Mouse (Mus musculus): Measurements from ENCODE around the gene Rhbdd1. TPM values are rescaled to one million over a fixed set of nuclear protein-coding genes. Genes with fewer than 3 reads are reported as not detected.

Gene Rhbdd1
- polyA plus RNA-seq, 1 experiment, result 13.7 TPM

DNA sequence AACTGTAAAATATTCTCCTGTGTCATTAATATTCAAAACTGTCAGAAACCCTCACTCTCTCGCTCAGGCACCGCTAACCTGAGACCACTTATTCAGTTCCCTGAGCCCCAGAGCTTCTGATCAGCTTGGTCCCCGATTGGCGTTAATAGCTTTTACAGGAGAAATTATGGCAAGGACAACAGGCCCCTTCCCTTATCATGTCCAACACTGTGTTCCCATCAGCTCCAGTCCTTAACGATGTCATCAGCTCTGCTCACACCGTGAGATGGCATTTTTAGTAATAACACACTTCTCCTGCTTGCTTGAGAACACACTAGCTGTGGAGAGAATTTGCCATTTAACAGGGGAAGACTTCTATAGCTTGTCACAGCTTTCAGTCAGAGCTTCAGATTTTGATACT is 48.2 kb downstream of the Rhbdd1 start:
- no peak for DNase-seq (ENCODE audit: low read depth)

GRCm38 (mm10) chr1:82371636-82372428 is 55.6 kb downstream of the Rhbdd1 start:
- DNase-seq (ENCODE audit: low read depth), result no peak

DNA sequence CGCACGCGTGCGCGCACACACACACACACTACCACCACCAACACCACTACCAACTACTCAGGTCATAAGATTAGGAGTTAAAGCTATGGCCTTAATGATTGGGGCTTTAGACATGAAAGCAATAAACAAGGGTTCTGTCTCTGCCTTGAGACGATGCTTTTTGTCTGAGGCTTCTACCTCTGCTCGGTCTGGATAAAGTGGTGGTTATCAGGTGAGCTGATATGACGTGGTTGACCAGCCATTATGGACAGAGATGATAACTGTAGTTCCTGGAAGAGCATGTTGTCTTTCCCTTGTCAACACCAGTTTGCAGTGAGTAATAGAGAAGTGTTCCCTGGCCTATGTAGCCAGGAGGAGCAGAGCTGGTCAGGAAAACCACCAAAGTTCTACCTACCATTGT is 57.7 kb downstream of the Rhbdd1 start:
- no peak for DNase-seq (ENCODE audit: low read depth)

DNA sequence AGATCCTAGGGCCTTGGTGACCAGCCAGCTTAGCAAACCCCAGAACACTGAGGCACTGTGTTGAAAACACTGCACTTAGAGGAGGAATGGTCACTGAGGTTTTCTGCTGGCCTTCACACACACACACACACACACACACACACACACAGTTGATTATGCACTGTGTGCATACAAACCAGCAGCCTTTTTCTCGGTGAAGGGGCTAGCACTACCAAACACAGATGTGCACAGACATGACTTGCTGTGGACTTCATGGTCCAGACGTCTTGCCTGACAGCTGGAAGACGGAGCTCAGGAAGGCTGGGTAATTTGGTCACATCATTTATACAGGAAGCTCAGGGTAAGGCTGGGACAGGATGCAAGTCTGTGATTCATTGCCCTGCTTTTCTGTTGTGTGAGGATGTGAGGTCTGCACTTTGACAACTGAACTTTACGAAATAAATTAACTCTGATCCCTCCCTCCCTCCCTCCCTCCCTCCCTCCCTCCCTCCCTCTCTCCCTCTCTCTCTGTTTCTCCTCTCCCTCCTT is 58.6 kb downstream of the Rhbdd1 start:
- no peak for DNase-seq (ENCODE audit: low read depth)

GRCm38 (mm10) chr1:82375452-82375851 is 59.2 kb downstream of the Rhbdd1 start:
- DNase-seq (ENCODE audit: low read depth), result no peak

DNA sequence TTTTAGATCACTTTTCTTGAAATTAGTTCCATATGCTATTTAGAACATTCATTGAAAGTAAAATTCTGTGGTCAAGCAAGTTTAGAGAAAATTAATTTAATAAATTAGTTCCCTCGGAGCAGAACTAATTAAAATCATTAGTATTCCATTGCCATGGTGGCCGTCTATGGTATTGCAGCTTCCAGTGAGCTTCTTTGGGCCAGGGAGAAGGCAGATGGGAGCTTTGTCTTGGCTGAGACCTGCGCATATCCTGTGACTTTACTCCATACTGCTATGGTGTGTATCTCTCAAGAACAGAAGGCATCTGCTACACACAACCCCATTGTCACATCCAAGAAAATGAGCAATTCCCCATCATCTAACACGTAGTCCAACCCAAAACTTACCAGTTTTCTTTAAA is 65.7 kb downstream of the Rhbdd1 start:
- no peak for DNase-seq (ENCODE audit: low read depth)

DNA sequence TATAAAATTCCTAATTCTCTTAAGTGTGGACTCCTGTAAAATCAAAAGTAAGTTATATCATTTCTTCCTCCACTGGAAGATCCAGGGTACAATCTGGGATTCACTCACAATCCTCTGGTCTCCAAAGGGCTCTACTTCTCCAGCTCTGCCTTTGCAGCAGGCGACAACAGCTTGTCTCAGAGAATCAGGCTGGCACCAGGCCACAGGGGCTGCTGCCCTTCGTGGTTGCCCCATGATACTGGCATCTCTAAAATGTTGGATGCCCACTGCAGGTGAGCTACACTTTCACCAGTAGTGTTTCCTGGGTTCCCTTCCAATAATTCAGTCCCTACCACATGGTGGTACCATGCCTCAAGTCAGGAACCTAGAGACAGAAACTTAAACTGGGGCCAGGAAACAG is 67.9 kb downstream of the Rhbdd1 start:
- no peak for DNase-seq (ENCODE audit: low read depth)

GRCm38 (mm10) chr1:82385054-82385453 is 68.8 kb downstream of the Rhbdd1 start:
- no peak for DNase-seq (ENCODE audit: low read depth)

GRCm38 (mm10) chr1:82385827-82386230 is 69.6 kb downstream of the Rhbdd1 start:
- DNase-seq (ENCODE audit: low read depth), result peak; percentile 8

GRCm38 (mm10) chr1:82386814-82387771 is 70.8 kb downstream of the Rhbdd1 start:
- DNase-seq (ENCODE audit: low read depth), result no peak

GRCm38 (mm10) chr1:82389371-82389770 is 73.1 kb downstream of the Rhbdd1 start:
- DNase-seq (ENCODE audit: low read depth), result no peak

GRCm38 (mm10) chr1:82395371-82395770 is 79.1 kb downstream of the Rhbdd1 start:
- no peak for DNase-seq (ENCODE audit: low read depth)

GRCm38 (mm10) chr1:82407786-82408185 is 91.5 kb downstream of the Rhbdd1 start:
- DNase-seq (ENCODE audit: low read depth), result no peak

DNA sequence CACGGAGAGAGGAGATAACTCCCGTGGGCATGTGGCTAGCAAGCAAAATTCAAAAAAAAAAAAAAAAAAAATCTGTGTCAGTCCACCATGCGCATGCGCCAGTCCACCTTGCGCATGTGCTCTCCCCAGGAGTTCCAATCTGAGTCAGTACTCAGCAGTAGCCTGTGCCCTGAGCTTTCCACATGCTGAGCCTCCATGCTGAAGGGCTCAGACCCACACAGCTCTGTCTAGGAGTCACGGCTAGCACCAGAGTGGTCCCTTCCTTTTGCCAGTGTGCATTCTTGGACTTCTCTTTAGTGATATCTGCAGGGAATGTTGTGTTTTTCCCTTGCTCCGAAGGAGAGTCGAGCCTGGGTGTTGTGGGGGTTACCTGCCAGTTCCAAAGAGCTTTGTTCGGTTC is 93.0 kb downstream of the Rhbdd1 start:
- DNase-seq (ENCODE audit: low read depth), result no peak

DNA sequence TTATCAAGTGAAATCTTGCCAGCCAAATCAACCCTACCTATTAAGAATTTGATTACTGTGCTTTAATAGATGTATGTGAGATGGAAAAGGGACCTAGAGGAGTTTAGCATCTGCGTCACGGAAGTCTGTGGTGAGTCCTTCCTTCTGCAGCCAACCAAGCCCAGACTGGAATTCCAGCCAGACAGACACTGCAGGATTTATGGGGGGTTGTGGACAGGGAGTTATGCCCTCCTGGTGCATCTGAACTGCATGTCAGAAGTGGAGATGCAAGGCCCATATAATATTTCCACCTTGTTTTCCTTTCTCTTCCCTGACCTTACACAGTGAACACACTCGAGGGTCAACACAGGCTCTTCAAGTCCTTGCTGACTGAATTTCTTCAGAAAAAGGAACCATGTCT is 94.3 kb downstream of the Rhbdd1 start:
- no peak for DNase-seq (ENCODE audit: low read depth)

GRCm38 (mm10) chr1:82411521-82411920 is 95.3 kb downstream of the Rhbdd1 start:
- no peak for DNase-seq (ENCODE audit: low read depth)

DNA sequence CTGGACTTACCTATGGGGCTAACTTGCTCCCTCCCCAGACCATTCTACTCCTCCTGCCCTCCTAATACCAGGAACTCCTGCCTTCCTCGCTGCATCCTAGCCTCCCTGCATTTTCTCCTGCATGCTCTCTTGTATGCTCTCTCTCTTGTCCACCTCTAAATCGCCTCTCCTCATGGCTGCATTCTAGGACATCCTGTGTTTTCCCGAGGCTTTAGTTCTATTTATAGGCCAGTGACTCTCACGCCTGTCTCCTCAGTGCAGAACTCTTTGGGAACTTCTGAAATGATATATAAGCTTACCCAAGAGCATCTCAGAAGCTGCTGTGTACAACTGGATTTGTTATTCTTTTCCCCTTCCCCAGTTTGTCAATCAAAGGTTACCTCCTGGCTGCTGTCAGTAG is 95.8 kb downstream of the Rhbdd1 start:
- no peak for DNase-seq (ENCODE audit: low read depth)

- DNase-seq (ENCODE audit: low read depth), result no peak
Observed at GRCm38 (mm10) chr1:82414434-82415045, 98.3 kb downstream of the Rhbdd1 start.

DNA sequence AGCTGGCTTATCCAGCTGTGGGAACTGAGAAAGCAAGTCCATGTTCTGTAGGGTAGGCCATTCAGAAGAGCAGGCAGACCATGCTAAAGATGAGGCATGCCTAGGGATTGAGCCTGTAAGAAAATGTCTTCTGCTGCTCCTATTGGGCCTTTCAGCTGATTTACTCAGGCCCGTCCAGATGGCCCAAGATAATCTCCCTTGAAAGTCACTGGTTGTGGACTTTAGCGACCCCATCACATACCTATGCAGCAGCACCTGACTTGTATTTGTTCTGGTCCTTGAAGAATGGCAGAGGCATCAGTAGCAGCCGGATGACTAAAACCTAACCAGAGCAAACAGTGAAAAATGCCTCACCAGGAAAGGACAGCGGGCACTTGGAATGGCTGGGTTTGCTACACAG is 99.4 kb downstream of the Rhbdd1 start:
- DNase-seq (ENCODE audit: low read depth), result no peak

DNA sequence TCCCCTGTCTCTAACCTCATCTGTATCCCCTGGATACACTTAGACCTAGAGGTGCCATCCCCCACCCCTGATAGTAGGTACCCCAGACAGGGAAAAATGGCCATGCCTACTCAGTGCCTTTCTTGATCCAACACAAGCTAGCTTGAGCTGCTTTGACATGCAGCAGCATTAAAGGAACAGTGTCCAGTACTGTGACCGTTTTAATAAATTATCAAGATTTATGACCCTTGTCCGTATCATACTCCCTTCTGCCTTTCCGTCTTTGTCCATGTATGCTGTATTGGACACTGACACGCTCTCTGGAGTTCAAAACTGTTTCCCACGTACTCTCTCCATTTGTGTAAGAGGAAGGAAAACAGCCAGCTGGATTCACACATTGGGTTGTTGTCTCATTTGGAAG is 111.5 kb downstream of the Rhbdd1 start:
- no peak for DNase-seq (ENCODE audit: low read depth)

GRCm38 (mm10) chr1:82429061-82429460 is 112.8 kb downstream of the Rhbdd1 start:
- DNase-seq (ENCODE audit: low read depth), result peak; percentile 70
